Mouse (Mus musculus) hindbrain, embryonic 14.5 days (tissue): ENCODE results near the gene Plch2. TPM values are rescaled to one million over a fixed set of nuclear protein-coding genes. Genes with fewer than 3 reads are reported as not detected.
A peak's percentile ranks its signal among the peaks of the same experiment; 100 is the strongest.

Experiments used
- ATAC-seq: fragments of 200-750 bp; cut with Nextera tagmentation; 2 replicates; pipeline ENCODE4 v1.8.0; 2017; ENCODE audit warnings: moderate number of reproducible peaks, mild to moderate bottlenecking, moderate TSS enrichment, moderate library complexity; ENCODE audit not compliant: low FRiP score
- DNase-seq: peaks from one replicate; pipeline ENCODE4 v3.0.0-alpha.2; 2015; ENCODE audit warnings: low spot score
- H3K27ac ChIP-seq: fragments of 300-500 bp; sonication (generic); 2 replicates; pipeline ENCODE4 v1.5.1; 2014; ENCODE audit warnings: mild to moderate bottlenecking, moderate library complexity
- H3K27me3 ChIP-seq: fragments of 300-500 bp; sonication (generic); 2 replicates; pipeline ENCODE4 v1.6.1; 2014; ENCODE audit warnings: mild to moderate bottlenecking, low read length, mixed read lengths; ENCODE audit not compliant: control insufficient read depth, insufficient read depth
- H3K36me3 ChIP-seq: fragments of 300-500 bp; sonication (generic); replicated peaks from 2 replicates; pipeline ENCODE4 v1.6.1; 2014; ENCODE audit not compliant: control insufficient read depth, insufficient read depth
- H3K4me1 ChIP-seq: fragments of 300-500 bp; sonication (generic); replicated peaks from 2 replicates; pipeline ENCODE4 v1.6.1; 2014; ENCODE audit warnings: antibody characterized with exemption, low read length, mixed read lengths; ENCODE audit not compliant: control insufficient read depth, insufficient read depth
- H3K4me2 ChIP-seq: fragments of 300-500 bp; sonication (generic); replicated peaks from 2 replicates; pipeline ENCODE4 v1.6.1; 2014; ENCODE audit warnings: mild to moderate bottlenecking, moderate library complexity
- H3K4me3 ChIP-seq: fragments of 300-500 bp; sonication (generic); replicated peaks from 2 replicates; pipeline ENCODE4 v1.5.1; 2014; ENCODE audit warnings: mild to moderate bottlenecking, low read length
- H3K9ac ChIP-seq: fragments of 300-500 bp; sonication (generic); 2 replicates; pipeline ENCODE4 v1.6.1; 2014
- H3K9me3 ChIP-seq: fragments of 300-500 bp; sonication (generic); 2 replicates; pipeline ENCODE4 v1.6.1; 2016; ENCODE audit warnings: low read length; ENCODE audit not compliant: control insufficient read depth
- WGBS: fragments of 180-500 bp; shearing (Covaris S2); extraction: QIAGEN DNeasy Blood & Tissue Kit; methylation state at CpG from one replicate; pipeline ENCODE4 v1.1.7; 2014; 5-methylcytosine and 5-hydroxymethylcytosine counted together
- polyA plus RNA-seq: library from polyadenylated mRNA; unstranded; fragments of >200 nt; fragmentation: Nextera tagmentation; extraction: Ambion mirVana; gene quantifications from 2 replicates; pipeline ENCODE4 v1.2.1, GENCODE M21; 2014

The Plch2 gene
- polyA plus RNA-seq, 1 experiment from 2014 or later: 13.4 TPM

DNA sequence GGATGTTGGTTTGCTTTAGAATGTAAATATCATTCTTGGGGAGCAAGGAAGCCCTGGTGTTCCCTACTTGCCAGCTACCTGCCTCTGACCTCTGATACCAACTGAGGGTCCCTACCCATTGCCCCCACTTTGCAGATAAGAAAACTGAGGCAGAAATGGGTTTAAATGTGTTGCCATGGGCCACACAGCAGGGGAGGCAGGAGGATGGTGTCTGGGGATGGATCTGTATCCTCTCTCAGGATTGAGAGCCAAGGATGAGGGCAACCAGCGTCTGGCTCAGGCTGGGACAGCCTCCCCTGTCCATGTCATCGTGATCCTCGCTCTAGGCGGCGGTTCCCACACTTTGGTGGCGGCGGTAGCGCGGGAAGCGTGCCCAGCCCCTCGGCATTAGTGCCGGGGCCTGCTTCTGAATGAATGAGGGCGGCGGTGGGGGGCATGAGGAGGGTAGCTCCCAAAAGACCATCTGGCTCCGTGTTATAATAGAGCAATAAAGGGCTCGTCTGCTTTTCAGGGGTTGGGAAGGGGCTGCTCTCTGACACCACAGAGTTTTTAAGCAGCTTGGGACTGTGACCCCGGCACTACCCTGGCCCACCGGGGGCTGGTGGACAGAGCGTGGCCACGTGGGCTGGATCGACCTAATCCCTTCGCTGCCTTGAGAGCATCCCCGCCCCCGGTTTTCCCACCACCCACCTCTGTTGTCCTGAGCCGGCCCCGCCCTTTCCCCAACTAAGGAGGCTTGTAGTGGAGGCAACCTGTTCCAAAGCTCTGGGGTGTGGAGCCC, 103.9 kb downstream of the Plch2 start:
- Histone ChIP-seq H3K4me3 (no peak overlapping the region), H3K4me1 (peaks cover 6% of the 10 kb centered on the region)
- 1% methylated on average over 26 of the region's 26 CpGs for WGBS

GRCm38 (mm10) chr4:154949589-154949982, 107.0 kb downstream of the Plch2 start:
- H3K4me2 ChIP-seq: peak overlapping the region; percentile 6
- no peaks in the 10 kb centered on the region for H3K27me3 ChIP-seq
- H3K4me3 ChIP-seq: no peak overlapping the region
- ATAC-seq: no peak
- no peaks in the 10 kb centered on the region for H3K36me3 ChIP-seq
- no peaks in the 10 kb centered on the region for H3K9me3 ChIP-seq
- H3K27ac ChIP-seq: no peak overlapping the region
- under 1% methylated on average over 15 of the region's 16 CpGs for WGBS
- no peak overlapping the region for H3K9ac ChIP-seq
- no peak for DNase-seq
- peaks cover 20% of the 10 kb centered on the region for H3K4me1 ChIP-seq

More for the DNA sequence above, 103.9 kb downstream of the Plch2 start:
- Histone ChIP-seq H3K36me3 (no peaks in the 10 kb centered on the region), H3K9ac (no peak overlapping the region), H3K27ac (no peak overlapping the region), H3K27me3 (no peaks in the 10 kb centered on the region), H3K9me3 (no peaks in the 10 kb centered on the region), H3K4me2 (peak overlapping the region; percentile 29)
- DNase-seq (no peak), ATAC-seq (peak; percentile 44)

DNA sequence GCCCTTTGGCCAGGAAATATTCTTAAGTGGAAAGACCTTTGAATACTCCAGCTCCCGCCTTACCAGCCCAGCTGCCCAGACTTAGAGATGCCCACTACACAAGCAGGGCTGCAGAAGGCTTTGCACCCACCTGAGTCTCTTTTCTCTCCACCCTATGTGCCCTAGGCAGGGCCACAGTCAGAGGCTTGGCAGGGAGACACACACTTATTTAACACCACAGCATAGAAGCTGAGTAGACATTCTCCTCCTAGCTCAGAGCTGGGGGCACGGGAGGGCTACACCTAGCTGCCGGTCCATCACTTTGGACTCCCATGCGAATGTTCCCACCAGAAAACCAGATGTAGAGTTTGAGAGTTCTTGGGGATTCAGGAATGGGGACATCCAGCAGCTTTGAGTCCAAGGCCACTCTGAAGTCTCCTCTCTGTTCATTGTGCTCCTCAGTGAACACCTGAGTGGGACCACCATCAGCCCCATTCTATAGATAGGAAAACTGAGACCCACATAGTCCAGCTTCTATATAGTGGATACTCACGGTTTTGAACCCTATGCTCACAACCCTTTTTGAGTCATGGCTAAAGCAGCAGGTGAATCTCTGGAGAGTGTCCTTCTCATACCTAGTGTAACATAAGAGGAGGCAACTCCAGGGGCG, 107.5 kb downstream of the Plch2 start:
- peaks cover 20% of the 10 kb centered on the region for H3K4me1 ChIP-seq
- DNase-seq: no peak
- no peaks in the 10 kb centered on the region for H3K36me3 ChIP-seq
- H3K4me3 ChIP-seq: no peak overlapping the region
- peak overlapping the region; percentile 63 for H3K27ac ChIP-seq
- WGBS: 36% methylated on average over 6 of the region's 6 CpGs
- 0 out of 2 replicates have a peak overlapping the region, but pooled peaks have one; percentile 6 for H3K4me2 ChIP-seq
- no peak for ATAC-seq
- no peaks in the 10 kb centered on the region for H3K27me3 ChIP-seq
- H3K9me3 ChIP-seq: no peaks in the 10 kb centered on the region
- H3K9ac ChIP-seq: no peak overlapping the region

DNA sequence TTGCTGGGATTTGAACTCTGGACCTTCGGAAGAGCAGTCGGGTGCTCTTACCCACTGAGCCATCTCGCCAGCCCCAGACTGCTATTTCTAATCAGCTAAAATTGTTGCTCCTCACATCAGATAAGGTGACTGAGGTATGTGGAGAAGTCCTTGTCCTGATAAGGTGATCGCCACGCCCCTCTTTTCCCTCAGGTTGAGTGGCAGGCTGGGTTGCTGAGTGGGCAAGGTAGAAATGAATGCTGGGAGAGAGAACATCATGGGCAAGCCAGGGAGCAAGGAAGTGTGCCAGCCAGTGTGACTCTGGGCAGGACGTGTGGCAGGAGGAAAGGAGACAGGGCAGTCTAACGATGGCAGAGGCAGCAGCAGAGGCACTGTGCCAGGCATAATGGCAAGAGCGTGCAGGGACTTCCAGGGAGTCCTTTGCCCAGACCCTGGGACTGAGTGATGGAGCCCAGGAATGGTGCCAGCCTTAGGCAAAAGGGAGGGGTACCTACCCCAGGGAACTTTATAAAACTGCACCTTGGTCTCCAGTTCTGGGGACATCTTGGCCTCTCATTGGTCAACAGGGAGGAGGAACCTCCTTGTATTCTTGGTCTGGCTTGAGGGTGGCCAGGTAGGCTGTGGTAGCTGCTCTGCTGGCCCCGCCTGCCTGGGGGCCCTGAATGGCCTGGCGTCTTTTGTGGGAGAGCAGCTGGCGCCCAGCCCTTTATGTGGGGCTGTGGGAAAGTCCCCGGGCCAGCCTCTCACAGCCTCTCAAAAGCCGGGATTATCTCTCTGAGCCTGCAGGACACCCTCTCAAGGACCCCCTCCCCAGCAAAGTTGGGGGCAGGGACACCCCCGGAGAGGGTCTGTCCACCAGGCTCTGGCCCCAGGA, 108.3 kb downstream of the Plch2 start:
- Histone ChIP-seq H3K36me3 (no peaks in the 10 kb centered on the region), H3K27me3 (no peaks in the 10 kb centered on the region), H3K9me3 (no peaks in the 10 kb centered on the region), H3K4me1 (peaks cover 20% of the 10 kb centered on the region), H3K4me3 (no peak overlapping the region), H3K27ac (peak overlapping the region; percentile 63), H3K9ac (no peak overlapping the region), H3K4me2 (peak overlapping the region; percentile 0; the same call in 1 of the 2 replicates)
- 37% methylated on average over 14 of the region's 14 CpGs for WGBS
- peak; percentile 73 for ATAC-seq
- peak; percentile 74 for DNase-seq

DNA sequence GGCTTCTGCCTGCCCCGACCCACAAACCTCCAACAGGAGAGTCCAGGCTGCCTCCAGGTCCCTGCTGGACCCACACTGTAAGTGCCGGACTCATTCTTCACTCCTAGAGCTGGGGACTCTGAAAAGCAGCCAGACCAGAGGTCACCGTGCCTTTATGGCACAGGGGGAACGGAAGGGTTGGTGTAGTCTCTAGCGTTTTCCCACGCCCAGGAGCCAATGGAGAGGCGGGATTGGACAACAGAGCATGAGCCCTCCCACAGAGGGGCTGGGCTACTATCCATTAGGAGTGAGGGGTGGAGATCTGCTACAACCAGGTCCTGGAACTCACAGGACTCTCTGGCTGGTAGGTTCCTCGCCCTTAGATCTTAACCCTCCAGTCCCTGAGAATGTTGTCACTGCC, 110.3 kb downstream of the Plch2 start:
- ATAC-seq: peak; percentile 75
- peaks cover 14% of the 10 kb centered on the region; the same call in 1 of the 2 replicates for H3K4me1 ChIP-seq

DNA sequence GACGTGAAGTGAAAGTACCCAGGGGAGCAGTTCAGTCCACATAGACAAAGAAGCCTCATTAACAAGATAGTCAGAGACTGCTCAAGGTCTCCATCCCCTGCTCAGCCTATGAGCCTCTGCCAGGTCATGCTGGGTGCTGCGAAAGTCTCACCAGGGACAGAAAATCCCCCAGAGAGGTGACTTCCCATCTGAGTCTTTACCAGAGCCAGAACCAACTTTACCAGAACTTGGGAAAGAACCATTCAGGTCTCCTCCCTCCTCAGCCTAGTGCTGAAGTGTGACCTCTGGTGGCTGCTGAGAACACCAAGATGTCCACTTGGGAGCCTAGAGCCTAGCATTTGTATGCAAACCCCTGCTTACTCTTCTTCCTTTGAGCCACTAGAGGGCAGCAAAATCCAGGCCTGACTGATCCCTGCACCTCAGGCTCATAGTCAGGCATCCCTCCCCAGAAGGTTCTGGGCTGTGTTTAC, 112.4 kb downstream of the Plch2 start:
- Histone ChIP-seq H3K27ac (no peak overlapping the region), H3K36me3 (no peaks in the 10 kb centered on the region), H3K27me3 (no peaks in the 10 kb centered on the region), H3K4me3 (no peak overlapping the region), H3K9me3 (no peaks in the 10 kb centered on the region), H3K9ac (no peak overlapping the region), H3K4me1 (peaks cover 14% of the 10 kb centered on the region; the same call in 1 of the 2 replicates), H3K4me2 (no peak overlapping the region)
- 10% methylated on average over 2 of the region's 2 CpGs for WGBS
- peak; percentile 86 for DNase-seq
- peak; percentile 68 for ATAC-seq

More for the DNA sequence above, 110.3 kb downstream of the Plch2 start:
- Histone ChIP-seq H3K27ac (no peak overlapping the region), H3K36me3 (no peaks in the 10 kb centered on the region), H3K27me3 (no peaks in the 10 kb centered on the region), H3K4me3 (peak overlapping the region; percentile 18), H3K9me3 (no peaks in the 10 kb centered on the region), H3K9ac (peak overlapping the region; percentile 22; the same call in 1 of the 2 replicates), H3K4me2 (peak overlapping the region; percentile 49)
- WGBS: 1% methylated on average over 8 of the region's 8 CpGs
- peak; percentile 69 for DNase-seq

- Histone ChIP-seq H3K27me3 (no peaks in the 10 kb centered on the region), H3K27ac (no peak overlapping the region), H3K9me3 (no peaks in the 10 kb centered on the region), H3K4me2 (no peak overlapping the region), H3K36me3 (no peaks in the 10 kb centered on the region), H3K9ac (no peak overlapping the region), H3K4me1 (peaks cover 14% of the 10 kb centered on the region; the same call in 1 of the 2 replicates), H3K4me3 (no peak overlapping the region)
- ATAC-seq: no peak
- DNase-seq: no peak
- WGBS: 94% methylated on average over 6 of the region's 6 CpGs
Measured at GRCm38 (mm10) chr4:154943323-154944039, 113.1 kb downstream of the Plch2 start.

- H3K4me1 ChIP-seq: peaks cover 14% of the 10 kb centered on the region; the same call in 1 of the 2 replicates
- no peak overlapping the region for H3K27ac ChIP-seq
- 87% methylated on average over 10 of the region's 10 CpGs for WGBS
- H3K27me3 ChIP-seq: no peaks in the 10 kb centered on the region
- ATAC-seq (no peak), DNase-seq (no peak)
- no peak overlapping the region for H3K4me3 ChIP-seq
- no peak overlapping the region for H3K4me2 ChIP-seq
- no peaks in the 10 kb centered on the region for H3K36me3 ChIP-seq
- H3K9ac ChIP-seq: no peak overlapping the region
- H3K9me3 ChIP-seq: no peaks in the 10 kb centered on the region
Measured at GRCm38 (mm10) chr4:154942632-154943322, 113.8 kb downstream of the Plch2 start.
